Mouse (Mus musculus) 3T3-L1 (cell line): ENCODE data around the gene Rfx8.
A peak's percentile ranks its signal among the peaks of the same experiment; 100 is the strongest.

Experiments
- DNase-seq: peaks from one replicate; pipeline ENCODE4 v3.0.0-alpha.2; 2015; ENCODE audit warnings: low read depth, low spot score

Gene Rfx8

DNA sequence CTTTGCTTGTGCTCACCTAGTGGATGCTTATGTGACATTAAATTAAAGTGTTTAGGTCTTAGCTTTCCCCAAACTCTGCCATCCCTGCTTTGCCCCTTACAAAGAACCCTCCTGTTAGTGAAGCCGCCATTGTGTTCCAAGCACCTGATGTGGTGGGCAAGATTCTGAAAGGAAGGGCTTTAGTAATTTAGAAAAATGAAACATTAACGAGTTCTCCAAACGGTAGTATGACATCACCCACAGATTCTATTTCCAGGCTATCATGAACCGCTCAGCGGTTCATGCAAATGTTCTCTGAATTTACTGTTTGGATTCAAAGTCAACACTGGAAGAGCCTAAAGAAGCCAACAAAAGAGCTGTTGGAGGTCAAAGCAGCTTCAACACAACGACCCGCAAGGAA, 72.2 kb downstream of the Rfx8 start:
- no peak for DNase-seq

DNA sequence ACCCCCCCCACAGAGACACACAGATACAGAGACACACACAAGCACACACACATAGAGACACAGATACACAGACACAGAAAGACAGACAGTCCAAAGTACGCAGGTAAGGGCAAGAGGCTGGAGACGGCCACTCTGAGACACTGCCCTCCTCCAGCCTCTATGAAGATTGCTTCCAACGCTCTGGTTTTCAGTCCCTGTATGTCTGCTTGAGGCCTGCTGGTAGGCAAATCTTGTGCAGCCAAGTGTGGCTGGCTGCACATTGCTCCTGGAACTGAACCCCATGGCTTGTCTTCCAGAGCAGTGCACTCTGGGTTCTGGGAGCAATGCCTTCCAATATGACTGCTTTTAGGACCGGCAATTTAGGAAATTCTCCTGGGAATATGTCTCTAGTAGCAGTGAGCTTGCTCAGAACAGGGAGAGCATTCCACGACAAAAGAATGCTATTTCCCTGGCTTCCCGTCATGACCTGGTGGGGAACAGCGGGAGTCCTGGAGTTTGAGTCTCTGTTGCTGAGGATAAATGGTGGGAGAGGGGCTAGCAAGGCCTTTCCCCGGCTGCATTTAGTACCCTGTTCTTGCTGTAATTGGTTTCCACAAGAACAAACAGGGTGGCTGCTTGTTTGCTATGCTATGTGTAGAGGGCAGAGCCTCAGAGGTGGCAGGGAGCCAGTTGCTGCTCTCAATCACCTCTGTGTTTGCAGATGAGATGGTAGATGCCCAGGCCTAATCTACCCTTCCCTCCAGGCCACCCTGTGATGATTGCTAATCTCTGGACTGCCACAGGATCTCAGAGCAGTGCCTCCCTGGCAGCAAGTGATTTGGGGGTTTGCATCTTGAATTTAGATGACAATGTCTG, 74.7 kb downstream of the Rfx8 start:
- DNase-seq = no peak

DNA sequence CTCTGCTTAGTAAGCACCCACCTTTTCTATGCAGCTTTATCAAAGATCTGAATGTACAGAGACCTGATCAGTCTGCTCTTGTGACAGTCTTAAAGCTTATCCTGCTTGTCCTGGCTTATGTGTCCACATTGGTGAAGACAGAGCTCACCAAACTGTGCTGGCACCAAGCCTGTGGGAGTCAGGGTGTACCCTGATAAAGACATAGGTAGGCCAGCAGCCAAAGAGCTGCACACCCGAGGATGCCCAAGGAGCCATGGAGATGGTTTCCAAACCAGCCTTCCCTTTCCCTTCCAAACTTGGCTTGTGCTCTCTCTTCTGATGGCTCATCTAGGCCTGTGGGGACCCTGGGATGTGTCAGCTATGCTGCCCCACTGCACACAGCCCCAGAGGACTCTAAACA, 76.5 kb downstream of the Rfx8 start:
- no peak for DNase-seq

DNA sequence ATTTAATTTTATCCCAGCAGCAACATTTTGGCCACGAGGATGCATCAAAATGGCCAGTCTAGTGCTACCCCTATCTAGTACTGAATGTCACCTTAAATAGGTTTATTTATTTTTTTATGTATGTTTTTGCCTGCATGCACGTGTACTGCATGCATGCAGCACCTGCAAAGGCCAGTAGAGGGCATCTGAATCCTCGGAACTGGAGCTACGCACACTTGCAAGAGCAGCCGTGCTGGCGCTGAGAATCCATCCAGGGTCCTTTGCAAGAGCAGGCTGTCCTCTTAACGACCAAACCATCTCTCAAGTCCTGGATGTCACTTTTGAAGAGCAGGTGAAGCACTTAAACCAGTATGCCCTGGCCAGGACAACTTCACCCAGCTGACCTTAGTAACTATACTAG, 79.1 kb downstream of the Rfx8 start:
- DNase-seq = no peak

DNA sequence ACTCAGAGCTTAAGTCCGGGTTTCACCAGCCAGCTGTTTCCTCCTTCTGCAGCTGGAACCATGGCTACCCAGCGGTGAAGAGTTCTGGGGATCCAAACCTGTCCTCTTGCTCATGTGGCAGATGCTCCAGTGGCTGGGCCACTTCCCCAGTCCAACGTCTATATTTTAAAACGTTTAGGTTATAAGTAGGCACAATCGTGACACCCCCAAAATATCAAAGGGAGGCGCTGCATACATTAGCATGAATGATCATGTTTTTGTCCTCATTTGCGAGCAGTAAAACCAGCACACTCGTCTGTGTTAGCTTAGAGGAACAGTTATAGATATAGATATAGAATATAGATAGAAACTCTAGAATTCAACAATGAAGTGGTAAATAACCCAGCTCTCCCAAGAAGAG, 83.7 kb downstream of the Rfx8 start:
- DNase-seq = no peak

DNA sequence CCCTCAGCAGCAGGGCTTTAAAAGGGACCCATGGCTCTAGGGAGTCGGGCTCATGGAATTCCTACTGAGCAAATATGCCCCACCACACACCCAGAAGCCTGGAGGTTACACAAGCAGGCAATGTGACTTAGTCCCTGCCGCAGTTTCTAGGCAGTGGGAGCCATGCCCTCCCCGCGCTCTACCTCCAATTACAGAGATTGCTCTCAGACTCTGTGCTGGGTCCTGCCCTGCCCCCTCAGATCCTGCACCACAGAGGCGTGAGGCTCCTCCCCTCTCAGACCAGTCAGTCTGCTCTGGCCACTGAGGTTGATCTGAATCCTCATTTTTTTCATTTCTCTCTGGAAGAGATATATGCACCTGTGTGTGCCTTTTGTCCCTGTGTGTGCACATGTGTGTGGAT, 84.1 kb downstream of the Rfx8 start:
- DNase-seq = no peak

DNA sequence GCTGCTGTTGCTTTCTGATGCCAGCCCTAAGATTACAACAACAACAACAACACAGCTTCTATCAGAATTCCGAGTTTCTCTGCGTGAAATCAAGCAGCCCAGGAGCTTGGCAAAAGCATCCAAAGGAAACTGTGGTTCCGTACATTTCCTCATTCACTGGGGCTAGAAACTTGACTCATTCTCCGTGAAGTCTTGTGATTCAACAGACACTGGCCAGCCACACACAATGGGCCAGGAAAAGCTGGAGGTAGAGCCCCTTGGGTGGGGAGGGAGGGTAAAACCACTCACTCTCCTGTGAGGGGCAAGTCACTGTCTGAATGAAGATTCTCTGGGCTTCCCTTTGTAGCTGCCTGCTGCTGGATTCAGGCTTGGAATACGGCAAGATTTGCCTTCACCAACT, 84.6 kb downstream of the Rfx8 start:
- DNase-seq = peak; percentile 11

DNA sequence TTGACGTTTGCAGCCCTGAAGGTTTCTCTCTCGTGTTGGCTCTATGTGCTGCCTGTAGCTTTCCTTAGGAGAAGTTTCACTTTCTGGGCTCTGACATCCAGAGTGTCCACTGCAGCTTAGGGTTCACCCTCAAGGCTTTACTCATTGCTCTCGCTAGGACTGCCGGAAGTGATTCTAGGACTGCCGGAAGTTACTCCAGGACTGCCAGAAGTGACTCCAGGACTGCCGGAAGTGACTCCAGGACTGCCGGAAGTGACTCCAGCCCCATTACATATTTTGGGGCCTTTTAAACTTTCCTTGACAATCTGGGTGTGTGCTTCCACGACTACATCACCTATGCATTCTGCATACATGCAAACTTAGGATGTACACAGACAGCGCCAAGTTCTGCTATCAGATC, 92.2 kb downstream of the Rfx8 start:
- DNase-seq = no peak

DNA sequence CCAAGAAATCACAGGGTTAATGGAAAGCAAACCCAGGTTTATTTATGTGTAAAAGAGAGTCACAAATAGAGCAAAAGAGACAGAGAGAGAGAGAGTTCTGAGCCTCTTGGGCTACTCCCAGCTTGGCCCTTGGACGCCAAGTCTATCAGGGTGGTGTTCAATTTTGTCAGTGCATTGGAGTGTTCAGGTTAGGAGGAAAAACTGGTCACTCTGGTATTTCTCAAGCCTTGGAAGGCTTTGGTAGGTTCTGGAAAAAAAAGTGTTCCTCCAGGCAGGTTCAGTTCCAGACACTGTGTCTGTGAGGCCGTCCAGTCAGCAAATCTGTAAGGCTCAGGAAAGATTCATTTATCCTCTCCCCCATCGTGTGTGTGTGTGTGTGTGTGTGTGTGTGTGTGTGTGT, 95.3 kb downstream of the Rfx8 start:
- DNase-seq = no peak

DNA sequence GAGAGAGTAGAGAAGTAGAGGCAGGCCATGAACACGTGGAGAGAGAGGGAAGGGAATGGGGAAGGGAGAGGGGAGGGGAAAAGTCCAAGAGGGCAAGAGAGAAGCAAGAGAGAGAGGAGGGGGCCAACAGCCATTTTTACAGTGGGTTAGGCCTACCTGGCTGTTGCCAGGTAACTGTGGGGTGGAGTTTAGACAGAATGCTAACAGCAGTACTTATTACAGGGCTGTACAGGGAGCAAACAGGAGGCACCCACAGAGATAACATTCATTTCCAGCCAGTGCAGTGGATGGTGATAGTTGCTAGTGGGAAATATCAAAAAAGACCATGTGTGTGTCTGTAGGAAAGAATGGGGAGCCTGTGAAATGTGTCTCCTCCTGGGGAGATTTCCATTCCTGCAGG, 97.1 kb downstream of the Rfx8 start:
- no peak for DNase-seq

DNA sequence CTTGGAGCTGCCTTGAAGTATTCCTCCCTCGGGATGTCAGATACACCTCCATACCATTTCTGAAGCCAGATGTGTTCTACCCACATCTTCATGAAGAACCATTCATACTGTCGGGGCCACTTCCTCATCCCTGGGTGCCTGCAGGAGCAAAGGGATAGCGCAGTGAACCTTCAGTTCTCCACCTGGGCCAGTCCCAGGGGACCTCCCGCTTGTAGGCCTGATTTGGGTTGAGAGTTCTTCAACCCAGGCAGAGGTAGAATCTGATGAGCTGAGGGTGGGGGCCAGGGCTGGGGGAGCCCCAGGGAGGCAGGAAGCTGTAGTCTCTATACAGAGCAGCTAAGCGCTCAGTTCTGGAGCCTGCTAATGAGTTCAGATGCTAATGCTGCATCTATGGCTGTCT, 97.7 kb downstream of the Rfx8 start:
- no peak for DNase-seq

DNA sequence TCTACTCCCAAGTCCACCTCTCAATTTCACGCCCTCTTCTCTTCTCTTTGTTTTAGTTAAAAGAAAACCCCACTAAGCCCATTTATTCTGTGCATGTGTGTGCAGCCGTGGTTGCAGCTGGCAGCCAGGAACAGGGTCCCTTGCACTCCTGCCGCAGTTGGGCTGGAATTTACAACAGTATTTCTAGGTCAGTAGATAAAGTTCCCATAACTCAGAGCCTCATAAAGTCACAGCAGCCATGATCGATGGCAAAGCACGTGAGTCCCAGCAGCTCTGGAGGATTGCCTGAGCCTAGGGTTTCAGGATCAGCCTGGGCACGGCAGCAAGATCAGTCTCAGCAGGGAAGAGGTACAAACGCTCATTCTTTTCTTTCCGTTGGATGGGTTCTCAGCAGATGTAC, 102.3 kb downstream of the Rfx8 start:
- no peak for DNase-seq

DNA sequence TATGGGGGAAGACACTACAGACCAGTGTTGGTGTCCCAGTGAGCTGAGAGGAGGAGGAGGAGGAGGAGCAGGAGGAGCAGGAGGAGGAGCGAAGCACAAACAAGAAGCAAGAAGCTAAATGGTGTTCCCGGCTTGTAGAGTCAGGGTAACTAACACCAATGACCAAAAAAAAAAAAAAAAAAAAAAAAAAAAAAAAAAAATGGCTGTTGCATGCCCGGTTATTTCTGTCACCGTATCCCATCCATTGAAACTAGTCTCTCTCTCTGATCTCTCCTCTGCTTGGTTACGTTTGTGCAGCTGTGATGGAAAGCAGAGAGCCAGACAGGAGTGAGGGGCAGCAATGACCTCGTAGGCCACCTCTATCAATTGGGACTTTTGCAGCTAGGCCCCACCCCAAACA, 105.3 kb downstream of the Rfx8 start:
- DNase-seq = no peak
